Mouse (Mus musculus) lung, embryonic 15.5 days (tissue): ENCODE measurements at regions not wholly inside any gene's neighbourhood (a gene's known extent, or its start where the extent isn't known, plus 50 kb on each side); places are given as distances from the start of the nearest gene placed in this dataset.

Experiments used
- ATAC-seq: fragments of 200-750 bp; cut with Nextera tagmentation; 2 replicates; pipeline ENCODE4 v1.8.0; 2017; ENCODE audit warnings: moderate number of reproducible peaks, borderline replicate concordance; ENCODE audit not compliant: low FRiP score, low TSS enrichment; ENCODE audit errors: extremely low read depth
- H3K27ac ChIP-seq: fragments of 300-500 bp; sonication (generic); 2 replicates; pipeline ENCODE4 v1.5.1; 2015; ENCODE audit warnings: moderate library complexity, mild to moderate bottlenecking, inconsistent platforms
- H3K27me3 ChIP-seq: fragments of 300-500 bp; sonication (generic); 2 replicates; pipeline ENCODE4 v1.6.1; 2015; ENCODE audit warnings: inconsistent platforms
- H3K36me3 ChIP-seq: fragments of 300-500 bp; sonication (generic); 2 replicates; pipeline ENCODE4 v1.6.1; 2015; ENCODE audit warnings: inconsistent platforms
- H3K4me1 ChIP-seq: fragments of 300-500 bp; sonication (generic); 2 replicates; pipeline ENCODE4 v1.6.1; 2015; ENCODE audit warnings: inconsistent platforms
- H3K4me2 ChIP-seq: fragments of 300-500 bp; sonication (generic); 2 replicates; pipeline ENCODE4 v1.6.1; 2015; ENCODE audit warnings: inconsistent platforms, mild to moderate bottlenecking, moderate library complexity
- H3K4me3 ChIP-seq: fragments of 300-500 bp; sonication (generic); 2 replicates; pipeline ENCODE4 v1.5.1; 2015; ENCODE audit warnings: mild to moderate bottlenecking, inconsistent platforms
- H3K9ac ChIP-seq: fragments of 300-500 bp; sonication (generic); 2 replicates; pipeline ENCODE4 v1.6.1; 2015; ENCODE audit warnings: inconsistent platforms
- H3K9me3 ChIP-seq: fragments of 300-500 bp; sonication (generic); 2 replicates; pipeline ENCODE4 v1.6.1; 2016; ENCODE audit warnings: inconsistent platforms
- WGBS: fragments of 180-500 bp; shearing (Covaris S2); methylation state at CpG from one replicate; pipeline ENCODE4 v1.1.7; 2015; 5-methylcytosine and 5-hydroxymethylcytosine counted together

GRCm38 (mm10) chr4:124417176-124417575 lies 193.4 kb downstream of the 3100002H09Rik start:
- H3K9me3 ChIP-seq, result no peaks in the 10 kb centered on the region
- no peak overlapping the region for H3K9ac ChIP-seq
- H3K27me3 ChIP-seq, result no peaks in the 10 kb centered on the region
- H3K4me2 ChIP-seq, result no peak overlapping the region
- H3K4me3 ChIP-seq, result no peak overlapping the region
- WGBS, result 66% methylated on average over 8 of the region's 8 CpGs
- no peak overlapping the region for H3K27ac ChIP-seq
- ATAC-seq, result no peak
- no peaks in the 10 kb centered on the region for H3K36me3 ChIP-seq
- H3K4me1 ChIP-seq, result no peaks in the 10 kb centered on the region

- H3K27ac ChIP-seq, result no peak overlapping the region
- H3K9ac ChIP-seq, result no peak overlapping the region
- no peaks in the 10 kb centered on the region for H3K27me3 ChIP-seq
- H3K4me1 ChIP-seq, result no peaks in the 10 kb centered on the region
- no peak for ATAC-seq
- 86% methylated on average over 6 of the region's 6 CpGs for WGBS
- no peak overlapping the region for H3K4me3 ChIP-seq
- H3K36me3 ChIP-seq, result no peaks in the 10 kb centered on the region
- no peaks in the 10 kb centered on the region for H3K9me3 ChIP-seq
- H3K4me2 ChIP-seq, result no peak overlapping the region
Measured at GRCm38 (mm10) chr4:124416266-124416665, 194.3 kb downstream of the 3100002H09Rik start.

GRCm38 (mm10) chr4:124414386-124414785 lies 196.2 kb downstream of the 3100002H09Rik start:
- ATAC-seq, result no peak
- H3K4me2 ChIP-seq, result no peak overlapping the region
- no peak overlapping the region for H3K9ac ChIP-seq
- H3K9me3 ChIP-seq, result no peaks in the 10 kb centered on the region
- WGBS, result 83% methylated on average over 7 of the region's 7 CpGs
- H3K4me1 ChIP-seq, result no peaks in the 10 kb centered on the region
- H3K4me3 ChIP-seq, result no peak overlapping the region
- H3K27me3 ChIP-seq, result no peaks in the 10 kb centered on the region
- no peaks in the 10 kb centered on the region for H3K36me3 ChIP-seq
- no peak overlapping the region for H3K27ac ChIP-seq

- Histone ChIP-seq H3K9ac (no peak overlapping the region), H3K4me3 (no peak overlapping the region), H3K9me3 (no peaks in the 10 kb centered on the region), H3K27ac (no peak overlapping the region), H3K4me2 (no peak overlapping the region), H3K27me3 (no peaks in the 10 kb centered on the region), H3K4me1 (no peaks in the 10 kb centered on the region), H3K36me3 (no peaks in the 10 kb centered on the region)
- 88% methylated on average over 1 of the region's 1 CpGs for WGBS
- ATAC-seq, result no peak
Measured at GRCm38 (mm10) chr4:124409279-124409678, 201.3 kb downstream of the 3100002H09Rik start.

- Histone ChIP-seq H3K9me3 (no peaks in the 10 kb centered on the region), H3K27ac (no peak overlapping the region)
- 69% methylated on average over 8 of the region's 8 CpGs for WGBS
Measured at GRCm38 (mm10) chr4:124402075-124402474, 208.5 kb downstream of the 3100002H09Rik start.

GRCm38 (mm10) chr4:124400741-124401140 lies 209.9 kb downstream of the 3100002H09Rik start:
- Histone ChIP-seq H3K9me3 (no peaks in the 10 kb centered on the region), H3K4me1 (peaks cover 9% of the 10 kb centered on the region; the same call in 1 of the 2 replicates), H3K27ac (no peak overlapping the region), H3K27me3 (peaks cover 20% of the 10 kb centered on the region), H3K9ac (no peak overlapping the region), H3K36me3 (no peaks in the 10 kb centered on the region), H3K4me2 (no peak overlapping the region), H3K4me3 (no peak overlapping the region)
- ATAC-seq, result no peak
- 49% methylated on average over 8 of the region's 8 CpGs for WGBS

More at GRCm38 (mm10) chr4:124402075-124402474, 208.5 kb downstream of the 3100002H09Rik start:
- Histone ChIP-seq H3K36me3 (no peaks in the 10 kb centered on the region), H3K4me1 (0 out of 2 replicates have a peak, but pooled peaks cover under 1% of the 10 kb centered on the region), H3K27me3 (peaks cover 9% of the 10 kb centered on the region; the same call in 1 of the 2 replicates), H3K4me2 (no peak overlapping the region), H3K9ac (no peak overlapping the region), H3K4me3 (no peak overlapping the region)
- ATAC-seq, result no peak

GRCm38 (mm10) chr4:124400136-124400675 lies 210.4 kb downstream of the 3100002H09Rik start:
- Histone ChIP-seq H3K27me3 (peaks cover 20% of the 10 kb centered on the region), H3K4me2 (no peak overlapping the region), H3K9me3 (no peaks in the 10 kb centered on the region), H3K9ac (no peak overlapping the region), H3K27ac (no peak overlapping the region), H3K36me3 (no peaks in the 10 kb centered on the region), H3K4me1 (peaks cover 14% of the 10 kb centered on the region; the same call in 1 of the 2 replicates), H3K4me3 (no peak overlapping the region)
- ATAC-seq, result no peak
- 38% methylated on average over 5 of the region's 6 CpGs for WGBS

GRCm38 (mm10) chr4:124398354-124398753 lies 212.2 kb downstream of the 3100002H09Rik start:
- H3K9ac ChIP-seq, result no peak overlapping the region
- no peaks in the 10 kb centered on the region for H3K9me3 ChIP-seq
- no peak overlapping the region for H3K4me3 ChIP-seq
- peaks cover 20% of the 10 kb centered on the region; the same call in 1 of the 2 replicates for H3K4me1 ChIP-seq
- 40% methylated on average over 9 of the region's 9 CpGs for WGBS
- H3K4me2 ChIP-seq, result no peak overlapping the region
- H3K27ac ChIP-seq, result no peak overlapping the region
- H3K27me3 ChIP-seq, result peaks cover 22% of the 10 kb centered on the region
- no peaks in the 10 kb centered on the region for H3K36me3 ChIP-seq
- ATAC-seq, result no peak

- WGBS, result 28% methylated on average over 13 of the region's 13 CpGs
- no peaks in the 10 kb centered on the region for H3K9me3 ChIP-seq
- no peaks in the 10 kb centered on the region for H3K36me3 ChIP-seq
- peaks cover 27% of the 10 kb centered on the region for H3K27me3 ChIP-seq
- ATAC-seq, result no peak
- no peak overlapping the region for H3K4me3 ChIP-seq
- H3K9ac ChIP-seq, result no peak overlapping the region
- no peak overlapping the region for H3K27ac ChIP-seq
- no peak overlapping the region for H3K4me2 ChIP-seq
- peaks cover 20% of the 10 kb centered on the region; the same call in 1 of the 2 replicates for H3K4me1 ChIP-seq
Measured at GRCm38 (mm10) chr4:124396566-124397283, 213.9 kb downstream of the 3100002H09Rik start.

GRCm38 (mm10) chr4:124395966-124396395 lies 214.6 kb downstream of the 3100002H09Rik start:
- Histone ChIP-seq H3K9me3 (no peaks in the 10 kb centered on the region), H3K4me1 (peaks cover 20% of the 10 kb centered on the region; the same call in 1 of the 2 replicates), H3K36me3 (no peaks in the 10 kb centered on the region), H3K9ac (no peak overlapping the region), H3K4me2 (no peak overlapping the region), H3K27ac (no peak overlapping the region), H3K4me3 (no peak overlapping the region), H3K27me3 (peaks cover 29% of the 10 kb centered on the region)
- 49% methylated on average over 7 of the region's 7 CpGs for WGBS
- no peak for ATAC-seq

- peaks cover 29% of the 10 kb centered on the region for H3K27me3 ChIP-seq
- 41% methylated on average over 14 of the region's 14 CpGs for WGBS
- ATAC-seq, result no peak
Measured at GRCm38 (mm10) chr4:124395069-124395965, 215.3 kb downstream of the 3100002H09Rik start.

More at GRCm38 (mm10) chr4:124395069-124395965, 215.3 kb downstream of the 3100002H09Rik start:
- Histone ChIP-seq H3K4me3 (no peak overlapping the region), H3K9me3 (no peaks in the 10 kb centered on the region), H3K4me1 (peaks cover 20% of the 10 kb centered on the region; the same call in 1 of the 2 replicates), H3K9ac (no peak overlapping the region), H3K27ac (no peak overlapping the region), H3K36me3 (no peaks in the 10 kb centered on the region), H3K4me2 (no peak overlapping the region)
